Mouse (Mus musculus): Measurements from ENCODE around the gene Ap1s2.

The Ap1s2 gene

GRCm38 (mm10) chrX:163981500-163981899 is 72.7 kb downstream of the Ap1s2 start:
- no peak for DNase-seq

GRCm38 (mm10) chrX:163982129-163982528 is 73.3 kb downstream of the Ap1s2 start:
- no peak for DNase-seq
